In genomic region chr2:30476241-30476640, GRCm38 (mm10) we compare ENCODE assay signal across 23 mouse cellular contexts. TPM values are rescaled to one million over a fixed set of nuclear protein-coding genes. Genes with fewer than 3 reads are reported as not detected.
DNase-seq lines count a peak whose midpoint lies in the region; ATAC-seq lines count a peak whose summit lies in the region.
"Had no signal": no experiment of that assay in that cellular context is flagged by ENCODE, and none has a peak within 500 bp of the region (broad histone marks: within the 10 kb centered on the region; RNA-seq: fewer than 3 reads in every experiment).

No protein-coding gene starts in this region.

- H3K36me3 ChIP-seq in limb, embryonic 12.5 days = no peaks in the 10 kb centered on the region
- H3K36me3 ChIP-seq in limb, embryonic 10.5 days = no peaks in the 10 kb centered on the region
- H3K36me3 ChIP-seq in neural tube, embryonic 11.5 days (ENCODE audit: control insufficient read depth, insufficient read depth, low read length) = no peaks in the 10 kb centered on the region; the same call in 1 of the 2 replicates
- H3K36me3 ChIP-seq: embryonic facial prominence, embryonic 13.5 days; embryonic facial prominence, embryonic 15.5 days; forebrain, embryonic 10.5 days; forebrain, embryonic 12.5 days had no signal

- WGBS in limb, embryonic 12.5 days = 66% methylated on average over 2 of the region's 2 CpGs
- WGBS in limb, embryonic 10.5 days = 80% methylated on average over 2 of the region's 2 CpGs
- WGBS in neural tube, embryonic 11.5 days = 66% methylated on average over 2 of the region's 2 CpGs

- H3K27ac ChIP-seq in limb, embryonic 12.5 days = no peak overlapping the region
- H3K27ac ChIP-seq in limb, embryonic 10.5 days = no peak overlapping the region
- 0 out of 2 replicates have a peak overlapping the region, but pooled peaks have one; percentile 10 for H3K27ac ChIP-seq in neural tube, embryonic 11.5 days (ENCODE audit: low read depth, low read length)
- H3K27ac ChIP-seq: embryonic facial prominence, embryonic 13.5 days; embryonic facial prominence, embryonic 15.5 days; forebrain, embryonic 10.5 days; forebrain, embryonic 12.5 days had no signal

- ATAC-seq in limb, embryonic 12.5 days (ENCODE audit: insufficient number of reproducible peaks, insufficient read depth, low FRiP score, low TSS enrichment, low read depth) = no peak
- no peak for ATAC-seq in neural tube, embryonic 11.5 days (ENCODE audit: insufficient read depth, low FRiP score, low TSS enrichment)
- ATAC-seq: forebrain, embryonic 14.5 days; forebrain, embryonic 16.5 days had no signal

- H3K9me3 ChIP-seq in limb, embryonic 12.5 days = no peaks in the 10 kb centered on the region
- H3K9me3 ChIP-seq in limb, embryonic 10.5 days (replicated peaks) = no peaks in the 10 kb centered on the region
- H3K9me3 ChIP-seq in neural tube, embryonic 11.5 days (ENCODE audit: control insufficient read depth, low read length) = no peaks in the 10 kb centered on the region
- H3K9me3 ChIP-seq: embryonic facial prominence, embryonic 13.5 days; embryonic facial prominence, embryonic 15.5 days; forebrain, embryonic 10.5 days; forebrain, embryonic 12.5 days had no signal

- peak overlapping the region; percentile 23; the same call in 1 of the 2 replicates for H3K9ac ChIP-seq in limb, embryonic 12.5 days (replicated peaks)
- no peak overlapping the region for H3K9ac ChIP-seq in neural tube, embryonic 11.5 days (ENCODE audit: low read length)
- H3K9ac ChIP-seq: embryonic facial prominence, embryonic 13.5 days; embryonic facial prominence, embryonic 15.5 days; forebrain, embryonic 12.5 days had no signal

- peaks cover 9% of the 10 kb centered on the region for H3K4me1 ChIP-seq in limb, embryonic 12.5 days (replicated peaks)
- peaks cover 26% of the 10 kb centered on the region for H3K4me1 ChIP-seq in limb, embryonic 10.5 days
- peaks cover 8% of the 10 kb centered on the region for H3K4me1 ChIP-seq in neural tube, embryonic 11.5 days (ENCODE audit: control insufficient read depth, insufficient read depth, low read length)

- no peak overlapping the region for H3K4me3 ChIP-seq in limb, embryonic 12.5 days (replicated peaks)
- no peak overlapping the region for H3K4me3 ChIP-seq in limb, embryonic 10.5 days
- no peak overlapping the region for H3K4me3 ChIP-seq in neural tube, embryonic 11.5 days (ENCODE audit: low read depth, low read length)
- H3K4me3 ChIP-seq: embryonic facial prominence, embryonic 13.5 days; embryonic facial prominence, embryonic 15.5 days; erythroblast, embryonic 14.5 days; forebrain, embryonic 12.5 days had no signal

- no peaks in the 10 kb centered on the region for H3K27me3 ChIP-seq in limb, embryonic 12.5 days
- peaks cover 11% of the 10 kb centered on the region; the same call in 1 of the 2 replicates for H3K27me3 ChIP-seq in limb, embryonic 10.5 days (ENCODE audit: low read depth, poor library complexity, severe bottlenecking)
- H3K27me3 ChIP-seq in neural tube, embryonic 11.5 days (ENCODE audit: control insufficient read depth, insufficient read depth, low read length) = no peaks in the 10 kb centered on the region
- H3K27me3 ChIP-seq: embryonic facial prominence, embryonic 13.5 days; embryonic facial prominence, embryonic 15.5 days had no signal

- DNase-seq in heart, adult 11 months = peak; percentile 90
- no peak for DNase-seq in heart, adult 9 months (ENCODE audit: low spot score in 2 of 2)
- no peak for DNase-seq in limb, embryonic 10.5 days (ENCODE audit: low spot score)
- no peak for DNase-seq in neural tube, embryonic 11.5 days (ENCODE audit: low spot score)
- DNase-seq in neural tube, embryonic 10.5 days (ENCODE audit: extremely low spot score, low spot score) = no peak
- DNase-seq: adrenal gland, adult 2 months; adrenal gland, postnatal 10 days; adrenal gland, postnatal 25 days; cerebellum, adult 11 months; cerebellum, adult 18-20 months; cerebellum, adult 8-10 months; cerebellum, adult 9-11 months; cerebellum, postnatal 14 days; cerebellum, postnatal 36 days; embryo, embryonic 11 days had no signal

- H3K4me2 ChIP-seq in limb, embryonic 12.5 days = no peak overlapping the region
- H3K4me2 ChIP-seq in neural tube, embryonic 11.5 days (ENCODE audit: low read depth) = no peak overlapping the region
- H3K4me2 ChIP-seq: embryonic facial prominence, embryonic 13.5 days; embryonic facial prominence, embryonic 15.5 days; forebrain, embryonic 12.5 days had no signal

RNA-seq across cellular contexts. Expression of gene Ier5l, which starts 2.2 kb away (rescaled TPM):
- polyA plus RNA-seq in limb, embryonic 12.5 days (2016; fragmentation: Nextera tagmentation; extraction: Ambion mirVana) = 3.6 and 4.5 TPM in 2 replicates
- 2.2 and 2.9 TPM in 2 replicates for polyA plus RNA-seq in limb, embryonic 10.5 days (2016; fragmentation: Nextera tagmentation; extraction: Ambion mirVana)
- polyA plus RNA-seq in neural tube, embryonic 11.5 days (2014; fragmentation: Nextera tagmentation; extraction: Ambion mirVana) = 10.5 and 11.9 TPM in 2 replicates
